Mouse (Mus musculus) spleen, adult 2 months (tissue): ENCODE results near the gene Acy3.

Experiments
- CTCF ChIP-seq: fragments of 200-500 bp; IDR thresholded peaks from 2 replicates; pipeline ENCODE4 v1.5.1; 2011; ENCODE audit warnings: mild to moderate bottlenecking, inconsistent platforms; ENCODE audit not compliant: insufficient read depth, insufficient read length, insufficient replicate concordance; ENCODE audit errors: extremely low read depth
- POLR2A ChIP-seq: fragments of 200-500 bp; IDR thresholded peaks from 2 replicates; pipeline ENCODE4 v1.6.1; 2011; ENCODE audit warnings: low read depth, low read length, inconsistent platforms

DNA sequence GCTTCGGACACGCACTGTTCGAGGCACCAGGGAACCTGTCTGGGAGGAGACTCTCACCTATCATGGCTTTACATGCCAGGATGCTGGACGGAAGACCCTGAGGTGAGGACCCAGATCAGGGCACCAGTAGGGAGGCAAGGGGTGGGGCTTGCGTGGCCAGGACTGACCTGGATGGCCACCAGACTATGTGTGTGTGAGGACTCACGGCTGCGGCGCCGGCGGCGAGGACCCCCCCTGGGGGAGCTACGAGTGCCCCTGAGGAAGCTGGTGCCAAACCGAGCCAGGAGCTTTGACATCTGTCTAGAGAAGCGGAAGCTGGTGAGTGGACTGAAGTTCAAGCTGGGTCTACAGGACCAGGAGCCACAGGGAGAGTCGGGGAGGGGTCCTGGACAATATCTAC, 18.0 kb downstream of the Acy3 start:
- TF ChIP-seq CTCF (no peak), POLR2A (no peak)
